Mouse (Mus musculus) liver, embryonic 12.5 days (tissue): Measurements from ENCODE around the gene Nppc. TPM values are rescaled to one million over a fixed set of nuclear protein-coding genes. Genes with fewer than 3 reads are reported as not detected.

Source experiments
- ATAC-seq: fragments of 200-750 bp; cut with Nextera tagmentation; 2 replicates; pipeline ENCODE4 v1.8.0; 2017; ENCODE audit warnings: moderate number of reproducible peaks, mild to moderate bottlenecking, moderate library complexity
- H3K27ac ChIP-seq: fragments of 300-500 bp; sonication (generic); 2 replicates; pipeline ENCODE4 v1.5.1; 2016; ENCODE audit warnings: mild to moderate bottlenecking
- H3K27me3 ChIP-seq: fragments of 300-500 bp; sonication (generic); replicated peaks from 2 replicates; pipeline ENCODE4 v1.6.1; 2016; ENCODE audit warnings: mild to moderate bottlenecking, moderate library complexity
- H3K36me3 ChIP-seq: fragments of 300-500 bp; sonication (generic); 2 replicates; pipeline ENCODE4 v1.6.1; 2016; ENCODE audit warnings: mild to moderate bottlenecking, moderate library complexity
- H3K4me1 ChIP-seq: fragments of 300-500 bp; sonication (generic); 2 replicates; pipeline ENCODE4 v1.6.1; 2016
- H3K4me2 ChIP-seq: fragments of 300-500 bp; sonication (generic); 2 replicates; pipeline ENCODE4 v1.6.1; 2016; ENCODE audit warnings: mild to moderate bottlenecking, moderate library complexity
- H3K4me3 ChIP-seq: fragments of 300-500 bp; sonication (generic); 2 replicates; pipeline ENCODE4 v1.5.1; 2016; ENCODE audit warnings: mild to moderate bottlenecking, moderate library complexity
- H3K9ac ChIP-seq: fragments of 300-500 bp; sonication (generic); 2 replicates; pipeline ENCODE4 v1.6.1; 2016; ENCODE audit warnings: mild to moderate bottlenecking, moderate library complexity
- H3K9me3 ChIP-seq: fragments of 300-500 bp; sonication (generic); replicated peaks from 2 replicates; pipeline ENCODE4 v1.6.1; 2016; ENCODE audit warnings: mild to moderate bottlenecking, moderate library complexity
- WGBS: fragments of 180-500 bp; shearing (Covaris S2); methylation state at CpG from one replicate; pipeline ENCODE4 v1.1.7; 2016; ENCODE audit not compliant: insufficient replicate concordance; 5-methylcytosine and 5-hydroxymethylcytosine counted together
- polyA plus RNA-seq: library from polyadenylated mRNA; unstranded; fragments of >200 nt; fragmentation: Nextera tagmentation; extraction: Ambion mirVana; gene quantifications from 2 replicates; pipeline ENCODE4 v1.2.1, GENCODE M21; 2016

Gene Nppc
- polyA plus RNA-seq, 1 experiment from 2014 or later = not detected

DNA sequence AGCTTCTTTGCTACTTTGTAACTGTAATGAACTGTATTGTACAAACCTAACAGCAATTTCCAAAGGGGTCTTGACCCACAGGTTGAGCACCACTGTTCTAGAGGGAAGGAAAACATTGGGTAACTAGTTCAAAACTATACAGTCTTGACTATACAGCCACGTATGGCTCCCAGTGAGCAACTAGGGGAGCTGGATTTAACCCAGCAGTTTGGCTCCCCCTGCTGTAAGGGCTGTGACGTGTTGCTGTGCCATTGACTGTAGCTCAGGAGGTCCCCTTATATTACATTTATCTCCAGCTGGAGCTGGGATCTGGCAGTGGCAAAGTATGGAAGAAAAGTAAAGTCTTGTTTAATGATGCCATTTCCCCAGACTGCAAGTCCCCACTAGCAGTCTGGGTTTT is 28.4 kb upstream of the Nppc start:
- H3K9ac ChIP-seq = no peak overlapping the region
- ATAC-seq = no peak

GRCm38 (mm10) chr1:86696948-86697347 is 26.6 kb upstream of the Nppc start:
- 43% methylated on average over 7 of the region's 7 CpGs for WGBS
- Histone ChIP-seq H3K36me3 (no peaks in the 10 kb centered on the region), H3K27me3 (0 out of 2 replicates have a peak, but pooled peaks cover 3% of the 10 kb centered on the region), H3K9ac (no peak overlapping the region), H3K27ac (no peak overlapping the region), H3K4me1 (peaks cover 10% of the 10 kb centered on the region), H3K9me3 (no peaks in the 10 kb centered on the region; the same call in 1 of the 2 replicates), H3K4me3 (no peak overlapping the region), H3K4me2 (no peak overlapping the region)
- no peak for ATAC-seq

More for the DNA sequence above, 28.4 kb upstream of the Nppc start:
- 42% methylated on average over 2 of the region's 2 CpGs for WGBS
- Histone ChIP-seq H3K9me3 (no peaks in the 10 kb centered on the region; the same call in 1 of the 2 replicates), H3K27ac (no peak overlapping the region), H3K4me3 (no peak overlapping the region), H3K4me1 (peaks cover 18% of the 10 kb centered on the region), H3K27me3 (0 out of 2 replicates have a peak, but pooled peaks cover 2% of the 10 kb centered on the region), H3K4me2 (no peak overlapping the region), H3K36me3 (no peaks in the 10 kb centered on the region)

DNA sequence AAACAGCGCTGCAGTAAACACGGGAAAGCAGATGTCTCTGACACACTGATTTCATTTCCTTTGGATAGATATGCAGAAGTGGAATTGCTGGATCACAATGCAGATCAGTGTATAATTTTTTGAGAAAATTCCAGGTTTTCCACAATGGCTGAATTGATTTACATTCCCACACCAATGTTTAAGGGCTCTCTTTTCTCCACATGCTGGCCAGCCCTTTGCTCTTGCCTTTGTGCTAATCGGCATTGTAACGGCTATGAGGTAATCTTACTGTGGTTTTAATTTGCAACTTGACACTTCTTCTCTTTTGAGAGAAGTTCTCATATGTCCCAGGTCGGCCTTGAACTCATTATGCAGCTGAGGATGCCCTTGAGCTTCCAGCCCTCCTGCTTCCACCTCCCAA is 20.7 kb upstream of the Nppc start:
- Histone ChIP-seq H3K27me3 (peaks cover 3% of the 10 kb centered on the region; the same call in 1 of the 2 replicates), H3K27ac (no peak overlapping the region), H3K4me1 (no peaks in the 10 kb centered on the region), H3K4me3 (no peak overlapping the region), H3K9me3 (no peaks in the 10 kb centered on the region), H3K4me2 (no peak overlapping the region), H3K9ac (no peak overlapping the region), H3K36me3 (no peaks in the 10 kb centered on the region)
- 66% methylated on average over 5 of the region's 5 CpGs for WGBS
- no peak for ATAC-seq

DNA sequence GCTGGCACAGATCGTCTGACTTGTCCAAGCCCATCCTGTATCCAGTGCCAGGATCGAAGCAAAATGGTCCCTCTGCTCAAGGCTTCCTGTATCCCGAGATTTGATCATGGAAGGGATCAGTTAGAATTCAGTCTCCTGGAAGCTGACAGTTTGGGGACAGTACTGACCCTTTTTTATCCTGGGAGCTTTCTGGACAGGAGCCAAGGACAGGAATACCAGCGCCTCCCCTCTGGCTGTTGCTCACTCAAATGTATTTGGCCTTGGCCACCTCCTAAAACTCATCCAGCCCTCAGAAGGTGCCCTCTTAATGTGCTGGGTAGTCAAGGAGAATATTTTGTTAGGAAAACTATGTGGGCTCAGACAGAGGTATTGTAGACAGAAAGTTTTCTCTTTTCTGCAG is 16.9 kb upstream of the Nppc start:
- WGBS = 63% methylated on average over 4 of the region's 4 CpGs
- no peaks in the 10 kb centered on the region for H3K36me3 ChIP-seq
- H3K27me3 ChIP-seq = peaks cover 16% of the 10 kb centered on the region
- H3K4me3 ChIP-seq = no peak overlapping the region
- no peaks in the 10 kb centered on the region for H3K4me1 ChIP-seq
- H3K4me2 ChIP-seq = no peak overlapping the region
- no peak overlapping the region for H3K9ac ChIP-seq
- no peak overlapping the region for H3K27ac ChIP-seq
- H3K9me3 ChIP-seq = no peaks in the 10 kb centered on the region
- no peak for ATAC-seq

GRCm38 (mm10) chr1:86678667-86679066 is 8.3 kb upstream of the Nppc start:
- Histone ChIP-seq H3K27ac (no peak overlapping the region), H3K4me3 (no peak overlapping the region), H3K4me1 (no peaks in the 10 kb centered on the region), H3K9ac (no peak overlapping the region), H3K4me2 (no peak overlapping the region), H3K27me3 (peaks cover 41% of the 10 kb centered on the region), H3K36me3 (no peaks in the 10 kb centered on the region), H3K9me3 (no peaks in the 10 kb centered on the region)
- no peak for ATAC-seq
- WGBS = 61% methylated on average over 10 of the region's 10 CpGs

- ATAC-seq = no peak
- Histone ChIP-seq H3K9me3 (no peaks in the 10 kb centered on the region), H3K9ac (no peak overlapping the region), H3K27me3 (peaks cover 42% of the 10 kb centered on the region), H3K36me3 (no peaks in the 10 kb centered on the region), H3K4me2 (no peak overlapping the region), H3K4me1 (no peaks in the 10 kb centered on the region), H3K4me3 (no peak overlapping the region), H3K27ac (no peak overlapping the region)
- WGBS = 59% methylated on average over 3 of the region's 3 CpGs
Measured at GRCm38 (mm10) chr1:86677624-86678023, 7.3 kb upstream of the Nppc start.

DNA sequence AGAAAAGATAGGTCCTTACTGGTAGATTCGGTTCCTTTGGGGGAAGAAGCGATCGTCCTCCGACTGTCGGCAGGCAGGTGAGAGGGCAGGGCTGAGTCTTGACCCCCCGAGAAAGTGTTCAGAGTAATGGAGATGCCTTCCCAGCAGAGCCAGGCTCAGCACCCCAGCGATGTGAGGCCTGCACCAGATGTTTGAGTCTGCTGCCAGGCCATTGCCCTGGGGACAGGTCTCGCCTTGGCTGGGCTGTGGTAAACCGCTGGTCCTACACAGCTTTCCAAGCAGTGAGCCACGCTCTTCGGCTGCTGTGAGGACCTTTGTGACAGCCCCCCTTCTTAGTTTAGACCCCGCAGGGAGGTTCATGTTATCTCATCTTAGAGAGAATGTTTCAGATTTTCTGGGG is 4.8 kb upstream of the Nppc start:
- ATAC-seq = no peak
- H3K4me3 ChIP-seq = no peak overlapping the region
- no peak overlapping the region for H3K9ac ChIP-seq
- peaks cover 7% of the 10 kb centered on the region for H3K4me1 ChIP-seq
- no peaks in the 10 kb centered on the region for H3K36me3 ChIP-seq
- peaks cover 56% of the 10 kb centered on the region for H3K27me3 ChIP-seq
- H3K4me2 ChIP-seq = no peak overlapping the region
- H3K27ac ChIP-seq = no peak overlapping the region
- H3K9me3 ChIP-seq = no peaks in the 10 kb centered on the region
- WGBS = 74% methylated on average over 12 of the region's 12 CpGs

DNA sequence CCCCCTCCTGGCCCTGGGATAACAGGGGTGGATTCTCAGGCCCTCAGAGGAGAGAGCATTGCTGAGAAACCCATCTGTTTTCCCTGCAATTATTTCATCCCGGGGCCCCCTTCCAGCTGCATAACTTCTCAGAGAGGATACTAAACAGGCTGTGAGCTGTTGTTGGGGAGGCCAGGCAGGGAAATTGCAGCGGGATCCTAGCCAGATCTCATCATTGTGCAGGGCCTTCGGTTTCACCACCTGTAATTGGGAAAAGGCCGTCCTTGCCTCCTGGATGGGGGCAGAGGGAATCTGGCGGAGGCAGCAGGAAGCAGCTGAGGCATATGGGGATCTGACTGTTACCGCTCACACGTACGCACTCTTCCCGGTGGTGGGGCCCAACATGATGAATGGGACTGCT is 4.0 kb upstream of the Nppc start:
- Histone ChIP-seq H3K9me3 (no peaks in the 10 kb centered on the region), H3K4me1 (peaks cover 12% of the 10 kb centered on the region), H3K4me3 (no peak overlapping the region), H3K4me2 (no peak overlapping the region), H3K36me3 (no peaks in the 10 kb centered on the region), H3K27ac (no peak overlapping the region), H3K9ac (no peak overlapping the region), H3K27me3 (peaks cover 64% of the 10 kb centered on the region)
- ATAC-seq = no peak
- 56% methylated on average over 9 of the region's 9 CpGs for WGBS

DNA sequence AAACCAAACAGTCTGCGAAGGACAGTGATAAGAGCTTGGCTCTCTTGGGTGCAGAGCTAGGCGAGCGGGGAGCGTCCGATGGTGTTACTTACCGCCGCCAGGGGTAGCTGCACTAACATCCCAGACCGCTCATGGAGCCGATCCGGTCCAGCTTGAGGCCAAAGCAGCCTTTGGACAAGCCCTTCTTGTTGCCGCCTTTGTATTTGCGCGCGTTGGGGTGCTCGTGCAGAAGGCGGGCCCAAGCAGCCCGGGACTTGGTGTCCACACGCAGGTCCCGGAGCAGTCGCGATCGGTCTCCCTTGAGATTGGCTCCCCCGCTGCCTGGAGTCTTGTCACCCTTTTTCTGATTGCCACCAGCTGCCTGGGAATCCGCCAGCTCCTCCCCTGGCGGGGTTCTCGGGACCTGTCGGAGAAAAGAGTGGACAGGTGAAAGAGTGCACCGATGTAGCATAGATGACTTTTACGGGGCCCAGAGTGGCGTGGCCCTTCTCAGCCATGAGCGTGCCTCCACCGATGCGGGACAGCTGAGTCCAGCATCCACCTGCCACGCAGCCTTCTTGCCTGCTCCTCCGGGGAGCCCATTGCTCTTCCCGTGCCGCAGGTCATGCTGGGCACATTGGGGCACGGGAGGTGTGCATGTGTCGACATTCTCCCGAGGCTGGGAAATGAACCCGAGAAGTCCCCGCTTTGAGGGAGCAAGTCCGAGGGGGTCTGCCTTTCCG is 658 bp downstream of the Nppc start:
- 2% methylated on average over 44 of the region's 44 CpGs for WGBS
- Histone ChIP-seq H3K27me3 (peaks cover 86% of the 10 kb centered on the region), H3K9me3 (no peaks in the 10 kb centered on the region), H3K36me3 (no peaks in the 10 kb centered on the region), H3K4me2 (peak overlapping the region; percentile 76), H3K4me3 (peak overlapping the region; percentile 45), H3K4me1 (peaks cover 12% of the 10 kb centered on the region), H3K9ac (no peak overlapping the region), H3K27ac (no peak overlapping the region)
- ATAC-seq = peak; percentile 46; the same call in 1 of the 2 replicates

- no peaks in the 10 kb centered on the region for H3K9me3 ChIP-seq
- no peak overlapping the region for H3K9ac ChIP-seq
- H3K27me3 ChIP-seq = peaks cover 52% of the 10 kb centered on the region
- no peak overlapping the region for H3K4me3 ChIP-seq
- H3K4me2 ChIP-seq = no peak overlapping the region
- ATAC-seq = no peak
- no peaks in the 10 kb centered on the region for H3K36me3 ChIP-seq
- no peak overlapping the region for H3K27ac ChIP-seq
- peaks cover 5% of the 10 kb centered on the region for H3K4me1 ChIP-seq
- WGBS = 41% methylated on average over 2 of the region's 2 CpGs
Measured at GRCm38 (mm10) chr1:86665091-86665490, 5.3 kb downstream of the Nppc start.

- no peaks in the 10 kb centered on the region for H3K36me3 ChIP-seq
- H3K4me1 ChIP-seq = no peaks in the 10 kb centered on the region
- H3K4me3 ChIP-seq = no peak overlapping the region
- H3K27me3 ChIP-seq = peaks cover 11% of the 10 kb centered on the region
- H3K9me3 ChIP-seq = no peaks in the 10 kb centered on the region
- H3K9ac ChIP-seq = no peak overlapping the region
- no peak overlapping the region for H3K4me2 ChIP-seq
- ATAC-seq = no peak
- no peak overlapping the region for H3K27ac ChIP-seq
- WGBS = 71% methylated on average over 5 of the region's 5 CpGs
Measured at GRCm38 (mm10) chr1:86657071-86657470, 13.3 kb downstream of the Nppc start.

DNA sequence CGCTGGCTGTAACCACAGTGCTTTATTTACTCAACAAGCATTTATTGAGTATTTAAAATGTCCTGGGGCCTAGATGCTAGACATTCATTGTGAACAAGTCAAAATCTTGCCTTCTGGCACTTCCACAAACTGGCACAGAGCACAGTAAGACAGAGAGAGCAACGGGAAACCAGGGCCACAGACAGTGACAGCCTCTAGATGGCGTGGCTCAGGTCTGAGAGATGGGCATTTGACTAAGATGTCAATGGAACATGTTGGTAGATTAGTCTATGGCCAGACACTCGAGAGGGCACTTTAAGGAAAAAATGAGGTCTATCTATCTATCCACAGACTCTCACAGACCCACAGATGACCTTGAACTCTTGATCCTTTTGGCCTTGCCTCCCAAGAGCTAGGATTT is 17.7 kb downstream of the Nppc start:
- ATAC-seq = no peak
- Histone ChIP-seq H3K4me2 (no peak overlapping the region), H3K4me1 (no peaks in the 10 kb centered on the region), H3K9ac (no peak overlapping the region), H3K27me3 (no peaks in the 10 kb centered on the region), H3K27ac (no peak overlapping the region), H3K9me3 (no peaks in the 10 kb centered on the region), H3K4me3 (no peak overlapping the region), H3K36me3 (no peaks in the 10 kb centered on the region)
- 48% methylated on average over 4 of the region's 4 CpGs for WGBS

DNA sequence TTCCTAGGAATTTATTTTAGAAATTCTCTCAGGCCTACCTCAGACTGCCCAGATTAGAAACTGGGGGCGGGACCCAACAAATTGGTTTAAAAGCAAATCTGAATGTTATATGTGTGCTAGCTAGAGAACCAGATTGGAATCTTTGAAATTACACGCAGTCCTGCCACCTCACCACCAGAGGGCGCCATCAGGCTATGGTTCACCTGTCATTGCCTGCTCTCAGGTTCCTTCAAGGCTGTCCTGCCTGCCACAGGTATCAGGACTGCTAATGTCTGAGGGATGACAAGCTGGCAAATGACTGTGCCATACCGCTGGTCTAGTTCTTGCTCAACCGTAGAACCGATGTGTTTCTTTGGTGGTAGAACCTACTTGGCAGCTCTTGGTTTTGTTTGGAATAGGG is 20.1 kb downstream of the Nppc start:
- Histone ChIP-seq H3K27me3 (peaks cover 4% of the 10 kb centered on the region), H3K36me3 (no peaks in the 10 kb centered on the region), H3K9ac (no peak overlapping the region), H3K4me2 (no peak overlapping the region), H3K9me3 (no peaks in the 10 kb centered on the region), H3K27ac (no peak overlapping the region), H3K4me3 (no peak overlapping the region), H3K4me1 (no peaks in the 10 kb centered on the region)
- ATAC-seq = no peak
- WGBS = 16% methylated on average over 6 of the region's 6 CpGs
